Mouse (Mus musculus) retina, embryonic 14.5 days (tissue): Measurements from ENCODE around the gene Eif5a.

Source experiments
- DNase-seq: peaks from one replicate; pipeline ENCODE4 v3.0.0-alpha.2; 2015; ENCODE audit warnings: low spot score

Gene Eif5a

GRCm38 (mm10) chr11:69871822-69872221, 49.9 kb downstream of the Eif5a start:
- DNase-seq: no peak

GRCm38 (mm10) chr11:69870289-69871069, 51.3 kb downstream of the Eif5a start:
- DNase-seq: no peak

- DNase-seq: no peak
Measured at GRCm38 (mm10) chr11:69867335-69867734, 54.4 kb downstream of the Eif5a start.
